ENCODE assay signal across 8 mouse cellular contexts in genomic region chr5:36464709-36465661, GRCm38 (mm10). TPM values are rescaled to one million over a fixed set of nuclear protein-coding genes. Genes with fewer than 3 reads are reported as not detected.
DNase-seq lines count a peak whose midpoint lies in the region; ATAC-seq and TF ChIP-seq lines count a peak whose summit lies in the region.

Grpel1 (plus strand) TSS chr5:36464998.

- TF ChIP-seq EP300 in heart, postnatal 0 days (IDR thresholded peaks at IDR 0.05; ENCODE audit: low read depth) = no peak

- under 1% methylated on average over 68 of the region's 68 CpGs for WGBS in forebrain, embryonic 12.5 days
- under 1% methylated on average over 68 of the region's 68 CpGs for WGBS in heart, postnatal 0 days
- WGBS in liver, embryonic 16.5 days (ENCODE audit: insufficient replicate concordance) = under 1% methylated on average over 68 of the region's 68 CpGs
- WGBS in neural tube, embryonic 13.5 days = under 1% methylated on average over 68 of the region's 68 CpGs

- H3K9me3 ChIP-seq in E14TG2a.4 (ENCODE audit: low read length) = no peaks in the 10 kb centered on the region
- H3K9me3 ChIP-seq in forebrain, embryonic 12.5 days = no peaks in the 10 kb centered on the region
- H3K9me3 ChIP-seq in heart, postnatal 0 days (replicated peaks; ENCODE audit: control insufficient read depth, low read length) = no peaks in the 10 kb centered on the region
- no peaks in the 10 kb centered on the region for H3K9me3 ChIP-seq in liver, embryonic 16.5 days (replicated peaks; ENCODE audit: control insufficient read depth, low read length)
- no peaks in the 10 kb centered on the region for H3K9me3 ChIP-seq in neural tube, embryonic 13.5 days

- peak; percentile 77 for TF ChIP-seq POLR2A in testis, adult 2 months (IDR thresholded peaks at IDR 0.05; ENCODE audit: control insufficient read depth, low read depth, low read length)

- peak within 1 kb of the TSS; percentile 99 for H3K4me2 ChIP-seq in forebrain, embryonic 12.5 days
- H3K4me2 ChIP-seq in heart, postnatal 0 days (ENCODE audit: low read depth, low read length) = peak within 1 kb of the TSS; percentile 89
- H3K4me2 ChIP-seq in liver, embryonic 16.5 days (ENCODE audit: low read depth, low read length) = peak within 1 kb of the TSS; percentile 97
- peak within 1 kb of the TSS; percentile 99 for H3K4me2 ChIP-seq in neural tube, embryonic 13.5 days

- peak; percentile 95 for ATAC-seq in forebrain, embryonic 12.5 days (ENCODE audit: low FRiP score)
- peak; percentile 94 for ATAC-seq in heart, postnatal 0 days (ENCODE audit: insufficient read depth, low read depth)
- peak; percentile 96 for ATAC-seq in liver, embryonic 16.5 days (ENCODE audit: low read depth)
- ATAC-seq in neural tube, embryonic 13.5 days (ENCODE audit: low read depth) = peak; percentile 96

- H3K36me3 ChIP-seq in E14TG2a.4 (ENCODE audit: insufficient read depth, low read length) = peaks cover 35% of the 10 kb centered on the region
- peaks cover 8% of the 10 kb centered on the region for H3K36me3 ChIP-seq in forebrain, embryonic 12.5 days (replicated peaks)
- peaks cover 9% of the 10 kb centered on the region for H3K36me3 ChIP-seq in heart, postnatal 0 days (replicated peaks; ENCODE audit: control insufficient read depth, insufficient read depth, low read length)
- peaks cover 8% of the 10 kb centered on the region for H3K36me3 ChIP-seq in liver, embryonic 16.5 days (ENCODE audit: control insufficient read depth, insufficient read depth)
- peaks cover 20% of the 10 kb centered on the region for H3K36me3 ChIP-seq in neural tube, embryonic 13.5 days
- no peaks in the 10 kb centered on the region; the same call in 1 of the 2 replicates for H3K36me3 ChIP-seq in testis, adult 2 months (ENCODE audit: control insufficient read depth, insufficient read depth, low read length)

- DNase-seq in c-Kit-positive CD71-positive TER-119-positive erythroid progenitor cells, embryonic 14.5 days (ENCODE audit: low spot score) = peak; percentile 99
- peak; percentile 100 for DNase-seq in heart, postnatal 0 days (ENCODE audit: low spot score)
- DNase-seq in kidney, postnatal 4 days = peak; percentile 98 to 99

- peaks cover 61% of the 10 kb centered on the region for H3K4me1 ChIP-seq in E14TG2a.4 (replicated peaks; ENCODE audit: low read depth, low read length)
- H3K4me1 ChIP-seq in forebrain, embryonic 12.5 days = peaks cover 29% of the 10 kb centered on the region
- peaks cover 12% of the 10 kb centered on the region; the same call in 1 of the 2 replicates for H3K4me1 ChIP-seq in heart, postnatal 0 days (ENCODE audit: control insufficient read depth, insufficient read depth)
- H3K4me1 ChIP-seq in liver, embryonic 16.5 days (ENCODE audit: control insufficient read depth, low read depth, low read length) = peaks cover 23% of the 10 kb centered on the region
- H3K4me1 ChIP-seq in neural tube, embryonic 13.5 days (replicated peaks) = peaks cover 29% of the 10 kb centered on the region
- peaks cover 13% of the 10 kb centered on the region for H3K4me1 ChIP-seq in testis, adult 2 months (ENCODE audit: control insufficient read depth, insufficient read depth, low read length)

- H3K4me3 ChIP-seq in E14TG2a.4 (replicated peaks; ENCODE audit: low read length) = peak within 1 kb of the TSS; percentile 100
- peak within 1 kb of the TSS; percentile 95 for H3K4me3 ChIP-seq in forebrain, embryonic 12.5 days (replicated peaks)
- H3K4me3 ChIP-seq in heart, postnatal 0 days (ENCODE audit: low read depth, low read length) = peak within 1 kb of the TSS; percentile 82
- H3K4me3 ChIP-seq in liver, embryonic 16.5 days (ENCODE audit: low read depth, low read length) = peak within 1 kb of the TSS; percentile 94
- peak within 1 kb of the TSS; percentile 79 for H3K4me3 ChIP-seq in neural tube, embryonic 13.5 days
- peak within 1 kb of the TSS; percentile 95 for H3K4me3 ChIP-seq in testis, adult 2 months (ENCODE audit: control insufficient read depth, low read depth, low read length)

- H3K27me3 ChIP-seq in E14TG2a.4 (ENCODE audit: insufficient read depth, low read length) = no peaks in the 10 kb centered on the region
- H3K27me3 ChIP-seq in forebrain, embryonic 12.5 days = peaks cover 22% of the 10 kb centered on the region
- H3K27me3 ChIP-seq in heart, postnatal 0 days (ENCODE audit: control insufficient read depth, insufficient read depth, low read length) = no peaks in the 10 kb centered on the region
- no peaks in the 10 kb centered on the region for H3K27me3 ChIP-seq in liver, embryonic 16.5 days (ENCODE audit: control insufficient read depth, insufficient read depth, low read depth, low read length)
- no peaks in the 10 kb centered on the region for H3K27me3 ChIP-seq in neural tube, embryonic 13.5 days
- H3K27me3 ChIP-seq in testis, adult 2 months (ENCODE audit: control insufficient read depth, insufficient read depth, low read length) = no peaks in the 10 kb centered on the region

- H3K27ac ChIP-seq in forebrain, embryonic 12.5 days = peak within 1 kb of the TSS; percentile 65; the same call in 1 of the 2 replicates
- H3K27ac ChIP-seq in heart, postnatal 0 days (ENCODE audit: low read depth) = peak within 1 kb of the TSS; percentile 80
- peak within 1 kb of the TSS; percentile 83 for H3K27ac ChIP-seq in liver, embryonic 16.5 days (ENCODE audit: low read length)
- peak within 1 kb of the TSS; percentile 78 for H3K27ac ChIP-seq in neural tube, embryonic 13.5 days (replicated peaks)
- H3K27ac ChIP-seq in testis, adult 2 months (ENCODE audit: control insufficient read depth, insufficient read depth, low read depth, low read length) = peak within 1 kb of the TSS; percentile 73

- peak within 1 kb of the TSS; percentile 80 for H3K9ac ChIP-seq in forebrain, embryonic 12.5 days
- peak within 1 kb of the TSS; percentile 80 for H3K9ac ChIP-seq in heart, postnatal 0 days (replicated peaks; ENCODE audit: low read depth, low read length)
- H3K9ac ChIP-seq in liver, embryonic 16.5 days (ENCODE audit: low read depth, low read length) = peak within 1 kb of the TSS; percentile 90
- H3K9ac ChIP-seq in neural tube, embryonic 13.5 days = peak within 1 kb of the TSS; percentile 82

- TF ChIP-seq CTCF in E14TG2a.4 (conservative IDR thresholded peaks at IDR 0.05; ENCODE audit: low read length) = no peak
- no peak for TF ChIP-seq CTCF in heart, postnatal 0 days (IDR thresholded peaks at IDR 0.05; ENCODE audit: low read depth)
- no peak for TF ChIP-seq CTCF in testis, adult 2 months (IDR thresholded peaks at IDR 0.05; ENCODE audit: control insufficient read depth, insufficient read depth, insufficient replicate concordance, low read depth, low read length)

RNA-seq across cellular contexts. Expression of gene Grpel1, which starts in this region (rescaled TPM):
- polyA plus RNA-seq in forebrain, embryonic 12.5 days (2016; fragmentation: Nextera tagmentation; extraction: Ambion mirVana) = 46.6 and 48.5 TPM in 2 replicates
- 30.1 and 37.1 TPM in 2 replicates for total RNA-seq in heart, postnatal 0 days (2014; rRNA removed; ENCODE audit: low replicate concordance)
- polyA plus RNA-seq in heart, postnatal 0 days (2015; fragmentation: Nextera tagmentation; extraction: Ambion mirVana) = 82.8 and 84.0 TPM in 2 replicates
- polyA plus RNA-seq in liver, embryonic 16.5 days (2015; fragmentation: Nextera tagmentation; extraction: Ambion mirVana) = 35.1 and 36.7 TPM in 2 replicates
- 45.2 and 46.3 TPM in 2 replicates for polyA plus RNA-seq in neural tube, embryonic 13.5 days (2015; fragmentation: Nextera tagmentation; extraction: Ambion mirVana)
- polyA plus RNA-seq in testis, adult 2 months (2012; rRNA removed) = 18.2 and 18.5 TPM in 2 replicates

Comparison
In these comparisons a context has a peak if more than half of its experiments do, and no peak if none do; other contexts are left out.
1. Peak in every context shown above with its lines: DNase-seq, ATAC-seq, H3K4me3 ChIP-seq and H3K27ac ChIP-seq.